Mouse (Mus musculus) kidney, postnatal 0 days (tissue): ENCODE data around the gene Mindy3. TPM values are rescaled to one million over a fixed set of nuclear protein-coding genes. Genes with fewer than 3 reads are reported as not detected.

Experiments
- ATAC-seq: fragments of 200-750 bp; cut with Nextera tagmentation; replicated peaks from 2 replicates; pipeline ENCODE4 v1.8.0; 2017; ENCODE audit warnings: low read depth, moderate number of reproducible peaks, moderate TSS enrichment, moderate library complexity; ENCODE audit not compliant: low FRiP score
- DNase-seq: peaks from one replicate; pipeline ENCODE4 v3.0.0-alpha.2; 2016; ENCODE audit warnings: low spot score
- H3K27ac ChIP-seq: fragments of 300-500 bp; sonication (generic); 2 replicates; pipeline ENCODE4 v1.5.1; 2014; ENCODE audit warnings: mild to moderate bottlenecking
- H3K27me3 ChIP-seq: fragments of 300-500 bp; sonication (generic); 2 replicates; pipeline ENCODE4 v1.6.1; 2014; ENCODE audit warnings: low read length, mixed read lengths; ENCODE audit not compliant: insufficient read depth
- H3K36me3 ChIP-seq: fragments of 300-500 bp; sonication (generic); 2 replicates; pipeline ENCODE4 v1.6.1; 2014; ENCODE audit warnings: low read length, mixed read lengths; ENCODE audit not compliant: insufficient read depth
- H3K4me1 ChIP-seq: fragments of 300-500 bp; sonication (generic); replicated peaks from 2 replicates; pipeline ENCODE4 v1.6.1; 2014; ENCODE audit warnings: antibody characterized with exemption, low read length, mixed read lengths; ENCODE audit not compliant: insufficient read depth
- H3K4me2 ChIP-seq: fragments of 300-500 bp; sonication (generic); 2 replicates; pipeline ENCODE4 v1.6.1; 2014; ENCODE audit warnings: mild to moderate bottlenecking, low read length, moderate library complexity, mixed read lengths
- H3K4me3 ChIP-seq: fragments of 300-500 bp; sonication (generic); replicated peaks from 2 replicates; pipeline ENCODE4 v1.5.1; 2014; ENCODE audit warnings: low read depth, low read length
- H3K9ac ChIP-seq: fragments of 300-500 bp; sonication (generic); 2 replicates; pipeline ENCODE4 v1.6.1; 2014; ENCODE audit warnings: low read depth, low read length
- H3K9me3 ChIP-seq: fragments of 300-500 bp; sonication (generic); replicated peaks from 2 replicates; pipeline ENCODE4 v1.6.1; 2016; ENCODE audit warnings: low read length, inconsistent platforms, mixed read lengths
- CTCF ChIP-seq: IDR thresholded peaks from 2 replicates; pipeline ENCODE4 v1.5.1; 2016; ENCODE audit warnings: antibody characterized with exemption, low read depth, mild to moderate bottlenecking, moderate library complexity
- WGBS: fragments of 180-500 bp; shearing (Covaris S2); extraction: QIAGEN DNeasy Blood & Tissue Kit; methylation state at CpG from one replicate; pipeline ENCODE4 v1.1.7; 2014; 5-methylcytosine and 5-hydroxymethylcytosine counted together
- polyA plus RNA-seq: library from polyadenylated mRNA; unstranded; fragments of >200 nt; fragmentation: Nextera tagmentation; extraction: Ambion mirVana; gene quantifications from 2 replicates; pipeline ENCODE4 v1.2.1, GENCODE M21; 2015

Gene Mindy3
- polyA plus RNA-seq, 1 experiment from 2014 or later, result 39.5 TPM

DNA sequence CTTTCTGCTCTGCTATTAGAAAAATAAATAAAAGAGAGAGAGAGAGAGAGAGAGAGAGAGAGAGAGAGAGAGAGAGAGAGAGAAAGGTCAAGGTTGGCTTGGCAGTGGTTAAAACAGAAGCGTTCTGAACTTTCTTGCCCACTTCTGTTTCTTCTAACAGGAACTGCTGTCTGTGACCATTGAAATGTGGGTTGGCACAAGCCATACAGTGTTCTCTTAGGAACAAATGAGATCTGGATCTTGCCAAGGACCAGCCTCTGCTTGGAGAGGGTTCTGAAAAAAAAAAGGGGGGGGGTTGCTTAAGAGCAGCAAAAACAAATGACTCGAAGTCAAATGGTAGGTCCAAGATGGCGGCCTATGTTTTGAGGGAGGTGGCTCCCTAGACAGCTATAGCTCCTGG, 100.6 kb downstream of the Mindy3 start:
- 85% methylated on average over 3 of the region's 3 CpGs for WGBS
- H3K4me3 ChIP-seq, result no peak overlapping the region
- H3K36me3 ChIP-seq, result no peaks in the 10 kb centered on the region
- H3K27ac ChIP-seq, result no peak overlapping the region
- TF ChIP-seq CTCF, result no peak
- H3K9me3 ChIP-seq, result no peaks in the 10 kb centered on the region
- ATAC-seq, result no peak
- H3K27me3 ChIP-seq, result no peaks in the 10 kb centered on the region
- no peaks in the 10 kb centered on the region for H3K4me1 ChIP-seq
- H3K9ac ChIP-seq, result no peak overlapping the region
- DNase-seq, result no peak
- H3K4me2 ChIP-seq, result no peak overlapping the region

DNA sequence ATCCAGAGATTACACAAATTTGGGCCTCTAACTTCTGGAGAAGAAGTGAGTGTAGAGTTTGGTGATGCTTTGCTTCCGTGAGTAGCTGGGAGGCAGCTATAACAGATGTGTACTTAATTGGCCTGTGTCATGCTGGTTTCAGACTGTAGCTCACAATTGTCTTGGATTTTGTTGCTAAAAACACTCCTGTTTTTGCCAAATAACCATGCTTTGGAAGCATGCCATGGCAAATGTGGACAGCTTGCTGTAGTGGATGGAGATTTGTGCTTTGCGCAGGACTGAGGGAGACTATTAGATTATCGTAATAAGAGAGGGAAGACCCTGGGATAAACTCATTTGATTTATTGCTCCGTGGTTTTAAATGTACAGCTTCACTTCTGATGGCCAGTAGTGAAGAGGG, 101.2 kb downstream of the Mindy3 start:
- Histone ChIP-seq H3K4me3 (no peak overlapping the region), H3K36me3 (no peaks in the 10 kb centered on the region), H3K9ac (no peak overlapping the region), H3K27me3 (no peaks in the 10 kb centered on the region), H3K9me3 (no peaks in the 10 kb centered on the region), H3K4me2 (no peak overlapping the region), H3K27ac (no peak overlapping the region), H3K4me1 (no peaks in the 10 kb centered on the region)
- ATAC-seq (no peak), DNase-seq (no peak)
- no peak for TF ChIP-seq CTCF
- 69% methylated on average over 4 of the region's 4 CpGs for WGBS

DNA sequence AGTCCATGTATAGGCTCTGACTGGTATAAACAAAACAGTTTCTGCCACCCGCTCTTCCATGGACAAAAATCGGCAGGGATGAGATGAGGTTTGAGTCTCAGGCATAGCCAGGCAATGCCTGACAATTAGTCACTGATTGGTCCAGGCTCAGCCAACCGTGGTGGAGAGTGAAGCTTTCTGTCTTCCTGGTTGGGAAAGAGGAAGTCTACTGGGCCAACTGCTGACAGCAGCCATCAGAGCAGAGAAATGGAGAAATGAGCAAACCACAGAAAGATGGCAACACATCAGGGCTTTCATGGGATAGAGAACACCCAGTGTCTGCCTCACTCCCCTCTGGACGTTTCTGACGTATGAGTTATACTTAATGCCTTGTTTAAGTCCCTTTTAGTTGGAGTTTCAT, 101.9 kb downstream of the Mindy3 start:
- Histone ChIP-seq H3K36me3 (no peaks in the 10 kb centered on the region), H3K27me3 (no peaks in the 10 kb centered on the region), H3K9me3 (no peaks in the 10 kb centered on the region), H3K4me2 (no peak overlapping the region), H3K4me1 (no peaks in the 10 kb centered on the region), H3K4me3 (no peak overlapping the region), H3K27ac (no peak overlapping the region), H3K9ac (no peak overlapping the region)
- 72% methylated on average over 5 of the region's 5 CpGs for WGBS
- ATAC-seq, result no peak; the same call in 1 of the 2 replicates
- no peak for TF ChIP-seq CTCF
- no peak for DNase-seq

DNA sequence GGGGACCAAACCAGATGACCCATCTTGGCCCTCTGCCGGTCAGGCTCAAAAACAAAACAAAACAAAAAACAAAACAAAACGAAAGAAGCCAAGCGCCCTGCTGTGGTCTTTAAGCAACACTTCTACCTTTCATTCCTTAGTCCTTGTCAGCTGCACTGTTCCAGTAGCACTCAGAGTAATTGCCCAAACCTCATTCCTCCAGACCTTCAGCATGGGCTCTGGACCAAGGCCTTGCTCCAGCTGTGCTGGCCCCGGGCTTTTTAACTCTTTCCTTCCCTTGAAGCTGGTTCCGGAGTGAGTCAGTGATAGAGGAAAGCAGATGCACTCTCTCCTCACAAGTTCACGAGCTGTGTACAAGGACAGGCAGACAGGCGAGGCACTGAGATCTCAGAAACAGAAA, 102.9 kb downstream of the Mindy3 start:
- DNase-seq (no peak), ATAC-seq (no peak)
- Histone ChIP-seq H3K9ac (no peak overlapping the region), H3K4me1 (no peaks in the 10 kb centered on the region), H3K4me2 (no peak overlapping the region), H3K27me3 (no peaks in the 10 kb centered on the region), H3K9me3 (no peaks in the 10 kb centered on the region), H3K27ac (no peak overlapping the region), H3K36me3 (no peaks in the 10 kb centered on the region), H3K4me3 (no peak overlapping the region)
- WGBS, result 34% methylated on average over 7 of the region's 7 CpGs
- no peak for TF ChIP-seq CTCF

DNA sequence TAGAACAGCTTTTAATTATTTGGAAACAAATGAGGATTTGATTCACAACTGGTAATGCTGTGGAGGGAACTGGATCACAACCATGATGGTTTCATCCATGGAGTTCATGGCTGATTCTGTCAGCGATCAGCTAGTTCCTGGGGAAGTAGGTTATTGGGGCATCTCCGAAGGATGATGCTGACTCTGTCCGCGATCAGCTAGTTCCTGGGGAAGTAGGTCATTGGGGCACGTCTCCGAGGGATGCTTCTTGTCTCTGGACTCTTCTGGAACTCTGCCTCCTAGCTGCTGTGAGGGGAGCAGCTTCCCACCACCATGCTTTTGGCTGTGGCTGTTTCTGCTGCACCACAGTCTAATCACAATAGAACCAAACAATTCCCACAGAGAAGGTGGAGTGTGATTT, 105.2 kb downstream of the Mindy3 start:
- no peak overlapping the region for H3K4me3 ChIP-seq
- H3K4me2 ChIP-seq, result no peak overlapping the region
- ATAC-seq (no peak), DNase-seq (no peak)
- H3K9ac ChIP-seq, result no peak overlapping the region
- H3K27ac ChIP-seq, result no peak overlapping the region
- WGBS, result 73% methylated on average over 6 of the region's 6 CpGs
- TF ChIP-seq CTCF, result no peak
- no peaks in the 10 kb centered on the region for H3K36me3 ChIP-seq
- H3K4me1 ChIP-seq, result no peaks in the 10 kb centered on the region
- no peaks in the 10 kb centered on the region for H3K27me3 ChIP-seq
- H3K9me3 ChIP-seq, result no peaks in the 10 kb centered on the region

DNA sequence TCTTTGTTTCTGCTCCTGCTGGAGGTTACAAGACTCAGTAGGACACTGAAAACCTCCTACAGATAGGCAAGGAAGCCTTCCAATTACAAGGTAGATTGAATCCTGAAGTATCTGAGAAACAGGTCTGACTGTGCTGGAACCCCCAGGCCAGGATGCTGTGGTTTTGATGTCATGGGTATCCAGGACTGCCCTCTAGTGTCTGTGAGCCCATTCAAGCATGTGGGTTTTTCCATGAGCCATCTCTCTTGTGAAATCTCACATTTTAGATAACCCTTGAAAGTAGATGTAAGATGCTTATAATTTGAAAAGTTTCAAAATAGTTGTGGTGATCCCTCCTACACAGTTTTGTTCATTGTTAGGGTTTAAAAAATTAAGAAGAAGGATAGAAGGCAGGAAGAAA, 110.8 kb downstream of the Mindy3 start:
- peak; percentile 48; the same call in 1 of the 2 replicates for TF ChIP-seq CTCF
- DNase-seq, result no peak
- H3K27ac ChIP-seq, result no peak overlapping the region

DNA sequence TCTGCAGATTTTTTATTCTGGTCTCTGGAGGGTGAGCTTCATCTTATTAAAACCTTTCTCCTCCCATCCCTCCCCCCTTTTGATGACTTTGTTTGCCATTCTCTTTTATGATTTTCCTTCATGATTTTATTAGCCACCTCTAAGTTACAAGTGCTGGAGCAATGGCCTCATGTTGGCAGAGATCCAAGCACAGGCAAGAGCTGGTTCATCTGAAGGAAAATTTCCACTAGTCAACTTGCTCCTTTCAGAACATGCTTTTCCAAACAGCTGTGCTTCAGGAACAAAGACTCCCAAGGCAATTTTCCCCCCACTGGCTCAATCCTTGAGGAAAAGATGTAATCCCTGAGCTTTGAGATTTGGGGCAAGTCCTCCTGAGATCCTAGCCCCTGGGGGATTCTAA, 112.0 kb downstream of the Mindy3 start:
- no peak for ATAC-seq
- TF ChIP-seq CTCF, result no peak
- Histone ChIP-seq H3K9me3 (no peaks in the 10 kb centered on the region), H3K27ac (no peak overlapping the region), H3K27me3 (no peaks in the 10 kb centered on the region), H3K36me3 (no peaks in the 10 kb centered on the region), H3K9ac (no peak overlapping the region), H3K4me1 (no peaks in the 10 kb centered on the region), H3K4me2 (no peak overlapping the region), H3K4me3 (no peak overlapping the region)
- DNase-seq, result peak; percentile 48

More for the DNA sequence above, 110.8 kb downstream of the Mindy3 start:
- Histone ChIP-seq H3K4me1 (no peaks in the 10 kb centered on the region), H3K36me3 (no peaks in the 10 kb centered on the region), H3K4me2 (no peak overlapping the region), H3K9ac (no peak overlapping the region), H3K4me3 (no peak overlapping the region), H3K27me3 (no peaks in the 10 kb centered on the region), H3K9me3 (no peaks in the 10 kb centered on the region)
- ATAC-seq, result no peak
